8 mouse cellular contexts compared by ENCODE assay signal in the genomic region with DNA sequence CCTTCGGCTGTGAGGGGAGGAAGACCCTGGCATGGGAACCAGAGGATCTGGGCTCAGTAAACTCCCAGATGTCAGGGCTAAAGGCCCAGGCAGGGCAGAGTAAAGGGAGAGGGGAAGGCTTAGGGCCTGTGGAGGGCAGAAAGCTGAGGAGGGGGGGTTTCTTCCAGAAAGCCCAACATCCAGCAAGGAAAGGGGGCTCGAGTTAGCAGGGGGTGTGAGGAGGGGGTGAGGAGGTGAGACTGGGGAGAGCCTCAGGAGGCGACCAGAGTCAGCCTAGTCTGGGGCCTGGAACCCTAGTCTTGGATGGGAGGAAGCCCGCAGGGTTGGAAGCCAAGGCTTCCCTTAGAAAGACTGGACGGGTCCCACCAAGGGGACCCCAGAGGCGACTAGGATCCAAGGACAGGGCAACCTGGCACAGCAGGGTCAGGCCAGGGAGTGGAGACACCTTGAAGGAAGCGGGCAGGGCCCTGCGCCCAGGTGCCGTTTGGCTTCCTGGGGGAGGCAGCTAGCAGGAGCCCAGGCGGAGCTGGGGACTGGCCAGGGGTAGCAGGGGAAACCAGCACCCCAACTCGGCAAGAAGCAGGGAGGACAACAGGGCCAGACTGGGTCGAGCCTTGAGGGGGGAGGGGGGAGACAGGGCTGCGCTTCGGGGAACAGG. TPM values are rescaled to one million over a fixed set of nuclear protein-coding genes. Genes with fewer than 3 reads are reported as not detected.
DNase-seq lines count a peak whose midpoint lies in the region; ATAC-seq and TF ChIP-seq lines count a peak whose summit lies in the region.

No protein-coding gene starts in this region.

- peak overlapping the region; percentile 90 for H3K27ac ChIP-seq in gastrocnemius, adult 2 months
- H3K27ac ChIP-seq in embryonic facial prominence, embryonic 12.5 days: peak overlapping the region; percentile 87
- H3K27ac ChIP-seq in limb, embryonic 12.5 days: peak overlapping the region; percentile 75
- H3K27ac ChIP-seq in neural tube, embryonic 15.5 days (replicated peaks): peak overlapping the region; percentile 81

- peak overlapping the region; percentile 92 for H3K9ac ChIP-seq in embryonic facial prominence, embryonic 12.5 days
- peak overlapping the region; percentile 92 for H3K9ac ChIP-seq in limb, embryonic 12.5 days (replicated peaks)
- H3K9ac ChIP-seq in neural tube, embryonic 15.5 days (replicated peaks): peak overlapping the region; percentile 87

- intact Hi-C loops in gastrocnemius, adult 2 months (cut with DNase I): loop anchor here (5.0 kb wide), 2 partner anchors 50 to 115 kb away; no protein-coding TSS in a partner anchor
- intact Hi-C loops in gastrocnemius, postnatal 14 days (cut with DNase I; ENCODE audit: low total_unique reads): no loop called here

- no peak; the same call in 1 of the 2 replicates for ATAC-seq in embryonic facial prominence, embryonic 12.5 days (ENCODE audit: insufficient number of reproducible peaks, insufficient read depth, low FRiP score, low TSS enrichment)
- peak; percentile 1; the same call in 1 of the 2 replicates for ATAC-seq in limb, embryonic 12.5 days (ENCODE audit: insufficient number of reproducible peaks, insufficient read depth, low FRiP score, low TSS enrichment, low read depth)
- ATAC-seq in neural tube, embryonic 15.5 days (ENCODE audit: low FRiP score): peak; percentile 18

- no peaks in the 10 kb centered on the region for H3K27me3 ChIP-seq in embryonic facial prominence, embryonic 12.5 days
- no peaks in the 10 kb centered on the region for H3K27me3 ChIP-seq in limb, embryonic 12.5 days
- H3K27me3 ChIP-seq in neural tube, embryonic 15.5 days (replicated peaks): no peaks in the 10 kb centered on the region

- H3K36me3 ChIP-seq in embryonic facial prominence, embryonic 12.5 days: peaks cover 23% of the 10 kb centered on the region
- H3K36me3 ChIP-seq in limb, embryonic 12.5 days: peaks cover 31% of the 10 kb centered on the region
- H3K36me3 ChIP-seq in neural tube, embryonic 15.5 days: peaks cover 7% of the 10 kb centered on the region

- peak overlapping the region; percentile 99 for H3K4me2 ChIP-seq in embryonic facial prominence, embryonic 12.5 days (replicated peaks)
- H3K4me2 ChIP-seq in limb, embryonic 12.5 days: peak overlapping the region; percentile 97
- H3K4me2 ChIP-seq in neural tube, embryonic 15.5 days: peak overlapping the region; percentile 88

- H3K9me3 ChIP-seq in embryonic facial prominence, embryonic 12.5 days: no peaks in the 10 kb centered on the region
- no peaks in the 10 kb centered on the region for H3K9me3 ChIP-seq in limb, embryonic 12.5 days
- no peaks in the 10 kb centered on the region for H3K9me3 ChIP-seq in neural tube, embryonic 15.5 days (replicated peaks)

- 6% methylated on average over 14 of the region's 14 CpGs for WGBS in embryonic facial prominence, embryonic 12.5 days
- WGBS in limb, embryonic 12.5 days: 8% methylated on average over 14 of the region's 14 CpGs
- WGBS in neural tube, embryonic 15.5 days: 9% methylated on average over 14 of the region's 14 CpGs

- DNase-seq in gastrocnemius, adult 2 months: peak; percentile 67
- no peak for DNase-seq in gastrocnemius, postnatal 14 days
- peak; percentile 50 for DNase-seq in 3134 (ENCODE audit: extremely low read depth, insufficient read length, low spot score)
- no peak for DNase-seq in retina, postnatal 1 day
- no peak for DNase-seq in left cerebral cortex, adult 8-10 months (ENCODE audit: low spot score in 2 of 2)

- peaks cover 19% of the 10 kb centered on the region for H3K4me1 ChIP-seq in embryonic facial prominence, embryonic 12.5 days
- peaks cover 23% of the 10 kb centered on the region for H3K4me1 ChIP-seq in limb, embryonic 12.5 days (replicated peaks)
- H3K4me1 ChIP-seq in neural tube, embryonic 15.5 days: peaks cover 30% of the 10 kb centered on the region

- H3K4me3 ChIP-seq in gastrocnemius, adult 2 months: peak overlapping the region; percentile 97
- H3K4me3 ChIP-seq in embryonic facial prominence, embryonic 12.5 days: peak overlapping the region; percentile 97
- peak overlapping the region; percentile 91 for H3K4me3 ChIP-seq in limb, embryonic 12.5 days (replicated peaks)
- peak overlapping the region; percentile 83 for H3K4me3 ChIP-seq in neural tube, embryonic 15.5 days (replicated peaks)

- no peak for TF ChIP-seq CTCF in gastrocnemius, adult 2 months (IDR thresholded peaks at IDR 0.05)

RNA-seq across cellular contexts. Expression of gene Mark4, which starts 1.1 kb away (rescaled TPM):
- total RNA-seq in gastrocnemius, adult 2 months (2021): 10 to 100 TPM; 17.1 to 17.9 TPM
- 10 to 100 TPM; 12.6 to 14.1 TPM for total RNA-seq in gastrocnemius, postnatal 14 days (2021)
- polyA plus RNA-seq in embryonic facial prominence, embryonic 12.5 days (2016; fragmentation: Nextera tagmentation; extraction: Ambion mirVana): 16.3 and 17.9 TPM in 2 replicates
- polyA plus RNA-seq in limb, embryonic 12.5 days (2016; fragmentation: Nextera tagmentation; extraction: Ambion mirVana): 13.5 and 13.6 TPM in 2 replicates
- polyA plus RNA-seq in neural tube, embryonic 15.5 days (2015; fragmentation: Nextera tagmentation; extraction: Ambion mirVana): 15.4 and 16.5 TPM in 2 replicates
- 10 to 100 TPM; 70.4 to 80.3 (median 76.2) TPM for total RNA-seq in left cerebral cortex, adult 8-10 months (2022)

RNA-seq across cellular contexts. Expression of gene Exoc3l2, which starts 5.6 kb away (rescaled TPM):
- total RNA-seq in gastrocnemius, adult 2 months (2021): under 1 TPM; 0.41 to 0.73 TPM
- under 1 TPM; 0.47 to 0.74 TPM for total RNA-seq in gastrocnemius, postnatal 14 days (2021)
- polyA plus RNA-seq in embryonic facial prominence, embryonic 12.5 days (2016; fragmentation: Nextera tagmentation; extraction: Ambion mirVana): 1.0 and 1.8 TPM in 2 replicates
- 1.5 and 1.8 TPM in 2 replicates for polyA plus RNA-seq in limb, embryonic 12.5 days (2016; fragmentation: Nextera tagmentation; extraction: Ambion mirVana)
- polyA plus RNA-seq in neural tube, embryonic 15.5 days (2015; fragmentation: Nextera tagmentation; extraction: Ambion mirVana): 1.5 and 1.8 TPM in 2 replicates
- total RNA-seq in left cerebral cortex, adult 8-10 months (2022): 1 to 10 TPM in 1 of 4 experiments, under 1 TPM in 3; 0.59 to 1.1 (median 0.79) TPM

RNA-seq across cellular contexts. Expression of gene Bloc1s3, which starts 50.6 kb away (rescaled TPM):
- total RNA-seq in gastrocnemius, adult 2 months (2021): 1 to 10 TPM; 1.7 to 2.1 TPM
- total RNA-seq in gastrocnemius, postnatal 14 days (2021): 1 to 10 TPM; 1.7 to 2.1 TPM
- polyA plus RNA-seq in embryonic facial prominence, embryonic 12.5 days (2016; fragmentation: Nextera tagmentation; extraction: Ambion mirVana): 4.1 and 4.6 TPM in 2 replicates
- polyA plus RNA-seq in limb, embryonic 12.5 days (2016; fragmentation: Nextera tagmentation; extraction: Ambion mirVana): 3.6 and 4.1 TPM in 2 replicates
- polyA plus RNA-seq in neural tube, embryonic 15.5 days (2015; fragmentation: Nextera tagmentation; extraction: Ambion mirVana): 3.9 and 5.0 TPM in 2 replicates
- total RNA-seq in left cerebral cortex, adult 8-10 months (2022): 1 to 10 TPM; 6.5 to 7.7 (median 7.1) TPM

RNA-seq across cellular contexts. Expression of gene Trappc6a, which starts 50.7 kb away (rescaled TPM):
- total RNA-seq in gastrocnemius, adult 2 months (2021): 1 to 10 TPM; 6.2 to 9.9 TPM
- total RNA-seq in gastrocnemius, postnatal 14 days (2021): 10 to 100 TPM; 19.9 to 20.0 TPM
- polyA plus RNA-seq in embryonic facial prominence, embryonic 12.5 days (2016; fragmentation: Nextera tagmentation; extraction: Ambion mirVana): 61.7 and 63.5 TPM in 2 replicates
- polyA plus RNA-seq in limb, embryonic 12.5 days (2016; fragmentation: Nextera tagmentation; extraction: Ambion mirVana): 79.4 and 80.0 TPM in 2 replicates
- polyA plus RNA-seq in neural tube, embryonic 15.5 days (2015; fragmentation: Nextera tagmentation; extraction: Ambion mirVana): 39.2 and 58.6 TPM in 2 replicates
- 10 to 100 TPM; 19.0 to 25.5 (median 23.5) TPM for total RNA-seq in left cerebral cortex, adult 8-10 months (2022)

RNA-seq across cellular contexts. Expression of gene Ckm, which starts 53.0 kb away (rescaled TPM):
- total RNA-seq in gastrocnemius, adult 2 months (2021): over 10,000 TPM; 32,173 to 47,719 TPM
- over 10,000 TPM; 34,344 to 35,305 TPM for total RNA-seq in gastrocnemius, postnatal 14 days (2021)
- polyA plus RNA-seq in embryonic facial prominence, embryonic 12.5 days (2016; fragmentation: Nextera tagmentation; extraction: Ambion mirVana): 0.52 TPM in 1 of 2 replicates, not detected in the other
- 0.25 and 0.42 TPM in 2 replicates for polyA plus RNA-seq in limb, embryonic 12.5 days (2016; fragmentation: Nextera tagmentation; extraction: Ambion mirVana)
- polyA plus RNA-seq in neural tube, embryonic 15.5 days (2015; fragmentation: Nextera tagmentation; extraction: Ambion mirVana): 16.6 and 38.6 TPM in 2 replicates
- 10 to 100 TPM in 1 of 4 experiments, 1 to 10 TPM in 2, not detected in 1; 3.1 to 12.8 (median 9.4) TPM for total RNA-seq in left cerebral cortex, adult 8-10 months (2022)

Comparison
In these comparisons a context has a peak if more than half of its experiments do, and no peak if none do; other contexts are left out.
1. DNase-seq: peak in gastrocnemius, adult 2 months (single experiment) and 3134 (single experiment); none in gastrocnemius, postnatal 14 days (single experiment), retina, postnatal 1 day (single experiment) and left cerebral cortex, adult 8-10 months (0 of 2).
2. Peak in every context shown above with its lines, with median percentiles within 50 percentile points of each other: H3K27ac ChIP-seq, H3K4me3 ChIP-seq, H3K4me2 ChIP-seq and H3K9ac ChIP-seq.